Mouse (Mus musculus) kidney, embryonic 16.5 days (tissue): ENCODE measurements at regions not wholly inside any gene's neighbourhood (a gene's known extent, or its start where the extent isn't known, plus 50 kb on each side); places are given as distances from the start of the nearest gene placed in this dataset.

ENCODE experiments used
- ATAC-seq: fragments of 200-750 bp; cut with Nextera tagmentation; 2 replicates; pipeline ENCODE4 v1.8.0; 2017; ENCODE audit warnings: moderate TSS enrichment; ENCODE audit not compliant: low FRiP score, low TSS enrichment
- H3K27ac ChIP-seq: fragments of 300-500 bp; sonication (generic); 2 replicates; pipeline ENCODE4 v1.5.1; 2014; ENCODE audit warnings: low read length
- H3K27me3 ChIP-seq: fragments of 300-500 bp; sonication (generic); 2 replicates; pipeline ENCODE4 v1.6.1; 2014; ENCODE audit warnings: low read length, control low read depth, mixed read lengths; ENCODE audit not compliant: insufficient read depth
- H3K36me3 ChIP-seq: fragments of 300-500 bp; sonication (generic); 2 replicates; pipeline ENCODE4 v1.6.1; 2014; ENCODE audit warnings: low read length, control low read depth, mixed read lengths; ENCODE audit not compliant: insufficient read depth
- H3K4me1 ChIP-seq: fragments of 300-500 bp; sonication (generic); 2 replicates; pipeline ENCODE4 v1.6.1; 2014; ENCODE audit warnings: low read length, control low read depth, mixed read lengths; ENCODE audit not compliant: insufficient read depth
- H3K4me2 ChIP-seq: fragments of 300-500 bp; sonication (generic); replicated peaks from 2 replicates; pipeline ENCODE4 v1.6.1; 2014; ENCODE audit warnings: low read depth, low read length
- H3K4me3 ChIP-seq: fragments of 300-500 bp; sonication (generic); 2 replicates; pipeline ENCODE4 v1.5.1; 2014; ENCODE audit warnings: mild to moderate bottlenecking, low read length
- H3K9ac ChIP-seq: fragments of 300-500 bp; sonication (generic); replicated peaks from 2 replicates; pipeline ENCODE4 v1.6.1; 2014; ENCODE audit warnings: low read length
- H3K9me3 ChIP-seq: fragments of 300-500 bp; sonication (generic); 2 replicates; pipeline ENCODE4 v1.6.1; 2016; ENCODE audit warnings: low read length, control low read depth
- WGBS: fragments of 180-500 bp; shearing (Covaris S2); extraction: QIAGEN DNeasy Blood & Tissue Kit; methylation state at CpG from one replicate; pipeline ENCODE4 v1.1.7; 2014; 5-methylcytosine and 5-hydroxymethylcytosine counted together

- Histone ChIP-seq H3K4me2 (no peak overlapping the region), H3K9me3 (no peaks in the 10 kb centered on the region), H3K27ac (no peak overlapping the region), H3K9ac (no peak overlapping the region), H3K4me1 (peaks cover 4% of the 10 kb centered on the region; the same call in 1 of the 2 replicates), H3K4me3 (no peak overlapping the region), H3K36me3 (no peaks in the 10 kb centered on the region), H3K27me3 (no peaks in the 10 kb centered on the region)
- WGBS: 89% methylated on average over 1 of the region's 1 CpGs
- no peak for ATAC-seq
Observed at GRCm38 (mm10) chr16:21355638-21356037, 67.3 kb upstream of the Vps8 start.

GRCm38 (mm10) chr16:21357433-21357832 lies 65.5 kb upstream of the Vps8 start:
- Histone ChIP-seq H3K4me3 (no peak overlapping the region), H3K9ac (no peak overlapping the region), H3K36me3 (no peaks in the 10 kb centered on the region), H3K9me3 (no peaks in the 10 kb centered on the region), H3K27me3 (no peaks in the 10 kb centered on the region), H3K4me1 (peaks cover 4% of the 10 kb centered on the region; the same call in 1 of the 2 replicates), H3K27ac (no peak overlapping the region), H3K4me2 (no peak overlapping the region)
- WGBS: 59% methylated on average over 5 of the region's 5 CpGs
- ATAC-seq: no peak

DNA sequence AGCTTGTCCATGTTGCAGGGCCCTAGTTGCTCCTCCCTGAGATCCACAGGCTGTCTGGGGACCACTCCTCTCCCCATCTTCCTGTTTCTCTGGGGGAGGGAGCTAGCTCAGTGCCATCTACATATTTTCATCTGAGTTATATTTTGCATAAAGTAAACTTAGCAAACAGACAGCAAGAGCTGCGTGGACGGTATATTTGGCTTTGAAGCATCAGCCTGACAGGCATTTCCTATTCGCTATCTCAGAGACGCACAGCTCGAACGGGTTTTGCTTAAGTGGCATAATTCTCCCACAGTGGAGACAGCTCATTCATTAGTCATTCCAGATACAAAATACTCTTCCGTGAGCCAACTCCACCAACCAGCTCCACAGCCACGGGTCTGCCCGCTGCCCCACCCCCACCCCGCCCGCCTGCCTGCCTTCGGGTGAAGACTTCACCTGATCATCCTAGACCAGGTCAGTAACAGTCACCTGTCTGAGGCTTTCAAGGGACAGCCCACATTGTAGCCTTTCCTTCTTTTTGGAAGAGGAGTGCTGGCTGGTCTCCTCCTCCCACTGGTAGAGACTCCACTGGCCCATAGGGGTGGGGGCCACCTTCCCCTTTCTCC lies 64.5 kb upstream of the Vps8 start:
- H3K4me1 ChIP-seq: peaks cover 6% of the 10 kb centered on the region; the same call in 1 of the 2 replicates
- H3K36me3 ChIP-seq: no peaks in the 10 kb centered on the region
- ATAC-seq: no peak
- 61% methylated on average over 12 of the region's 12 CpGs for WGBS
- H3K27me3 ChIP-seq: no peaks in the 10 kb centered on the region
- no peak overlapping the region for H3K4me3 ChIP-seq
- no peaks in the 10 kb centered on the region for H3K9me3 ChIP-seq
- no peak overlapping the region for H3K9ac ChIP-seq
- no peak overlapping the region for H3K4me2 ChIP-seq
- H3K27ac ChIP-seq: no peak overlapping the region

DNA sequence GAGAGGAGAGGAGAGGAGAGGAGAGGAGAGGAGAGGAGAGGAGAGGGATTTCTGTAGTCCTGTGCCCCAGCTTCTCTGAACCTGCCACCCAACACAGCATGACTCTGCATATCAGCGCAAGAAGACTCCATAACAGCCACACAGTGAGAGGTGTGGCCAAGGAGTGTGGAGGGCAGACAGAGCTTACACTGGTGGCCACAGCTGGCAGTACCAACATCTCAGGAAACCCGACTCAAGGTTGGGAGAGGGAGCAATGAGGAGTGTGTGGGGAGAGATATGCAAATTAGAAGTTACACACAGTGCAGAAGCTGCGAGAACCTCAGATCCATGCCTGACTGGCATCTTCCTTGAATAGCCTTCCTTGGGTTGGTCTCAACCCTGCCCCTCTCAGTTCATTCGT lies 63.5 kb upstream of the Vps8 start:
- Histone ChIP-seq H3K9me3 (no peaks in the 10 kb centered on the region), H3K36me3 (no peaks in the 10 kb centered on the region), H3K27me3 (no peaks in the 10 kb centered on the region), H3K4me3 (no peak overlapping the region), H3K4me2 (no peak overlapping the region), H3K4me1 (peaks cover 5% of the 10 kb centered on the region; the same call in 1 of the 2 replicates), H3K9ac (no peak overlapping the region), H3K27ac (no peak overlapping the region)
- no peak for ATAC-seq
- 65% methylated on average over 4 of the region's 4 CpGs for WGBS

- 29% methylated on average over 2 of the region's 2 CpGs for WGBS
- H3K36me3 ChIP-seq: no peaks in the 10 kb centered on the region
- no peak for ATAC-seq
- no peak overlapping the region for H3K9ac ChIP-seq
- H3K4me2 ChIP-seq: no peak overlapping the region
- no peaks in the 10 kb centered on the region for H3K27me3 ChIP-seq
- H3K9me3 ChIP-seq: no peaks in the 10 kb centered on the region
- H3K4me3 ChIP-seq: no peak overlapping the region
- H3K4me1 ChIP-seq: peaks cover 5% of the 10 kb centered on the region; the same call in 1 of the 2 replicates
- H3K27ac ChIP-seq: no peak overlapping the region
Observed at GRCm38 (mm10) chr16:21361406-21361805, 61.5 kb upstream of the Vps8 start.

DNA sequence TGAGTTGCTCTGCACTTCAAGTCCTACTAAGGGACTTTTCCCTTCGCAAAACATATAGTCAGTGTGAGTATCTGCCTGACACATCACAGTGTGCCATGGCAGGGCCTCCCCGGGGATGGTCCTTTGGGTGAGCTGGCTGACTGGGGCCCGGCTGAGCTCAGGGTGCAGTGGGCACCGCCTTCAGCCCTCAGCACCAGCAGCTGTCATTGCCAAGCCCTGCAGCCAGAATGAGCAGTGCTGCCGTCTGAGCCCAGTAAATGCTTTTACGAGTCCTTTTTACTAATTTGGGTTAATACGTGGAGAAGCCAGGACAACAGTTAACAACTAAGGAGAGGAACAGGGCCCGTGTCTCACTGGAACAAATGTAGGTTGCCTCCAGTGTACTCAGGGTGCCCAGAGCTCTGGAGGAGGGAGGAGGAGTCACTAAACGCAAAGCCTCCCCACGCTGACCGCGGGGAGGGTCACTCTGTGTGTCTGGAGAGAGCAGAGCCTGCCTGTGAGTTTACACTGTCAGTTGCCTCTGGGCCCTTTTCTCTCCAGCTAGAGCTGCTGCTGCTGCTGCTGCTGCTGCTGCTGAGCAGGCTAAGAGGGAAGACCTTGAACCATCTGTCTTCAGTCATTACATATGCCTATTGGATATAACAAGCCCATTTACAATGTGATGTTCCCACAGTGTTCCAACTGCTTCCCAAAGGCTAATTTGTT lies 60.1 kb upstream of the Vps8 start:
- H3K27ac ChIP-seq: no peak overlapping the region
- no peak overlapping the region for H3K4me3 ChIP-seq

GRCm38 (mm10) chr16:21364885-21365284 lies 58.0 kb upstream of the Vps8 start:
- Histone ChIP-seq H3K36me3 (no peaks in the 10 kb centered on the region), H3K9ac (no peak overlapping the region), H3K4me2 (no peak overlapping the region), H3K4me1 (peaks cover 5% of the 10 kb centered on the region; the same call in 1 of the 2 replicates), H3K9me3 (no peaks in the 10 kb centered on the region), H3K4me3 (no peak overlapping the region), H3K27ac (no peak overlapping the region), H3K27me3 (no peaks in the 10 kb centered on the region)
- no peak for ATAC-seq
- WGBS: 56% methylated on average over 8 of the region's 8 CpGs

More for the DNA sequence above, 60.1 kb upstream of the Vps8 start:
- Histone ChIP-seq H3K9me3 (no peaks in the 10 kb centered on the region), H3K4me2 (no peak overlapping the region), H3K36me3 (no peaks in the 10 kb centered on the region), H3K27me3 (no peaks in the 10 kb centered on the region), H3K4me1 (peaks cover 5% of the 10 kb centered on the region; the same call in 1 of the 2 replicates), H3K9ac (no peak overlapping the region)
- no peak for ATAC-seq
- WGBS: 44% methylated on average over 12 of the region's 12 CpGs

GRCm38 (mm10) chr16:21367449-21367848 lies 55.5 kb upstream of the Vps8 start:
- 30% methylated on average over 8 of the region's 8 CpGs for WGBS
- Histone ChIP-seq H3K9me3 (no peaks in the 10 kb centered on the region), H3K27ac (no peak overlapping the region), H3K4me2 (no peak overlapping the region), H3K27me3 (no peaks in the 10 kb centered on the region), H3K4me1 (peaks cover 5% of the 10 kb centered on the region; the same call in 1 of the 2 replicates), H3K9ac (no peak overlapping the region), H3K36me3 (no peaks in the 10 kb centered on the region), H3K4me3 (no peak overlapping the region)
- ATAC-seq: no peak

- Histone ChIP-seq H3K4me2 (no peak overlapping the region), H3K27ac (no peak overlapping the region), H3K36me3 (no peaks in the 10 kb centered on the region), H3K27me3 (no peaks in the 10 kb centered on the region), H3K9ac (no peak overlapping the region), H3K4me3 (no peak overlapping the region), H3K4me1 (no peaks in the 10 kb centered on the region), H3K9me3 (no peaks in the 10 kb centered on the region)
- ATAC-seq: no peak
- WGBS: 63% methylated on average over 1 of the region's 1 CpGs
Observed at GRCm38 (mm10) chr16:21368821-21369220, 54.1 kb upstream of the Vps8 start.
